Mouse (Mus musculus): ENCODE data around the gene Proser1.

Proser1 gene

DNA sequence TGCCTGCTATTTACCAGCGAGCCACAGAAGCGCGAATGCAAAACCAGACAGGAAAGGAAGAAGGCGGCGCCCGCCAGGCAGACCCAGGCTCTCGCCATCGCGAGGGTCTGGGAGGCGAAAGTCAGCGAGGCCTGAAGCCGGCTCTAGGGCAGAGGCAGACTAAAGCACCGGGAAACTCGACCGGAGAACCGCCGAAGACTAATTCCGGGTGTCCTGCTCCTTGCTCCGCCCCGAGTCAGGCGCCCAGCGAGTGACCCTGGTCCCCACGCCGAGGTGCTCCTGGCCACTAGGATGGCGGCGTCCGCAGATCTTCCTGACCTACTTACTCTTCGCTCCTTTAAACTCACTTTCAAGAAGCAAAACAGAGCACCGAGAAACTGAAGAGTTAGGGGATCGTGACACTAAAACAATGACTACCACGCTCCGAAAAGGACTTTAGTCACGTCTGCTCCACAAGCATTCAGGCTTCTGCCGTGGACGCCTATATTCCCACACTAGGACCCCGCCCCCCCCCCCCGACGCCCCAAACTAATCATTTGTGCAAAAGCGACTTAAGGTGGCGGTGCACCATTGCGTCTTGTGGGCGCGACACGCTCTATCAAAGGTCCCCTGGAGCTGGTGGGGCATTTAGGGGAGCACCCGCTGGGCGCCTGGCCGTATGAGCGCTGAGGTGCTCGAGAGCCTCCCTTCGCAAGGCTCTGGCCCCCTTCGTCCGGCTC is at the start of gene Proser1, which contains the start of gene Nhlrc3:
Gene Proser1, plus strand, starts transcription at position 621 of the 719 bp plus-strand sequence.
Gene Nhlrc3, minus strand, starts transcription at position 287 of the 719 bp plus-strand sequence.
- Histone ChIP-seq H3K27me3 (ENCODE audit: insufficient read depth, low read length) (no peaks in the 10 kb centered on the region), H3K4me3 (replicated peaks; ENCODE audit: low read length) (peak within 1 kb of the TSS; percentile 96), H3K4me1 (replicated peaks; ENCODE audit: low read depth, low read length) (peaks cover 70% of the 10 kb centered on the region), H3K36me3 (ENCODE audit: insufficient read depth, low read length) (peaks cover 47% of the 10 kb centered on the region), H3K9me3 (ENCODE audit: low read length) (no peaks in the 10 kb centered on the region)
- TF ChIP-seq POU5F1 (IDR thresholded peaks at IDR 0.05; ENCODE audit: borderline replicate concordance, low read length) (0 out of 2 replicates have a peak, but pooled peaks have one; percentile 6), NANOG (IDR thresholded peaks at IDR 0.05; ENCODE audit: borderline replicate concordance, low read length) (no peak)

DNA sequence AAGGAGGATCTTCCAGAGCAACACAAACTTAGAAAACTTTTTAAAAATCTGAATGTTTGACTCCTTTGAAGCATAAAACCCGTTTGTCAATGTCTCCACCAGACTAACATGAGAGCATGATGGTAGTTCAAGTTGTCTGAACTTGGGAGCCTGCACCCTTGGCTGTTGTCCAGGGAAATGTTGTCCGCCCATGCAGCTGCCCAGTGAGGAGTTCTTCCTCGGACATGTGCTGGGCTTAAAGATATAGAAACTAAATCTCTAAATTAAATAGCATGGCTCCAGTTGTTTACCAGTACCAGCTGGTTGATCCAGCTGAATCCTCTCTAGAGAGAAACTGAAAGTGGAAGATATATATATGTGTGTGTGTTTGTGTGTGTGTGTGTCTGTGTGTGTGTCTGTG is 49.5 kb upstream of the Proser1 start:
- no peaks in the 10 kb centered on the region for H3K4me1 ChIP-seq (replicated peaks; ENCODE audit: low read depth, low read length)
- H3K27me3 ChIP-seq (ENCODE audit: insufficient read depth, low read length): no peaks in the 10 kb centered on the region
- no peaks in the 10 kb centered on the region for H3K9me3 ChIP-seq (ENCODE audit: low read length)
- H3K36me3 ChIP-seq (ENCODE audit: insufficient read depth, low read length): no peaks in the 10 kb centered on the region
- no peak overlapping the region for H3K4me3 ChIP-seq (replicated peaks; ENCODE audit: low read length)
- no peak for TF ChIP-seq NANOG (IDR thresholded peaks at IDR 0.05; ENCODE audit: borderline replicate concordance, low read length)
- TF ChIP-seq POU5F1 (IDR thresholded peaks at IDR 0.05; ENCODE audit: borderline replicate concordance, low read length): no peak
- TF ChIP-seq CTCF (conservative IDR thresholded peaks at IDR 0.05; ENCODE audit: low read length): no peak

GRCm38 (mm10) chr3:53416036-53416506 is 47.4 kb upstream of the Proser1 start:
- TF ChIP-seq NANOG (IDR thresholded peaks at IDR 0.05; ENCODE audit: borderline replicate concordance, low read length) (no peak), CTCF (conservative IDR thresholded peaks at IDR 0.05; ENCODE audit: low read length) (no peak)
- Histone ChIP-seq H3K4me3 (replicated peaks; ENCODE audit: low read length) (no peak overlapping the region), H3K4me1 (replicated peaks; ENCODE audit: low read depth, low read length) (peaks cover under 1% of the 10 kb centered on the region), H3K9me3 (ENCODE audit: low read length) (no peaks in the 10 kb centered on the region; the same call in 1 of the 2 replicates), H3K36me3 (ENCODE audit: insufficient read depth, low read length) (no peaks in the 10 kb centered on the region), H3K27me3 (ENCODE audit: insufficient read depth, low read length) (no peaks in the 10 kb centered on the region)

DNA sequence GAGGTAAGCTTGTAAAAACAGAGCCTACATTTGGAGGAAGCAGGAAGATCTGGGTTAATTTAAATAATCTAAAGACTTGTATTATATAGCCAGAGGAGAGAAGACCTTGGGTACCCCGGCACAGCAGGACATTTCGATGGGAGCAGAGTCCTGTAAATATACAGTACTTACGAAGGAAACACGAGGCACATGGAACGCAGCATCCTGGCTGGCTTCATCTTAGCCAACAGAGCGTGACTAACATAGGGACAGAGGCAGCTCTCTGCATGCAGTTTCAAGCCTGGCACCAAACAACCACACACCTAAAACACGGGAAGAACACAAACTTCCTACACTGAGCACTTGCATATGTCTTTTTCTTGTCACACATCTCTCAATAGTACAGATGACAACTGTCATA is 45.8 kb upstream of the Proser1 start:
- H3K9me3 ChIP-seq (ENCODE audit: low read length): no peaks in the 10 kb centered on the region; the same call in 1 of the 2 replicates
- TF ChIP-seq CTCF (conservative IDR thresholded peaks at IDR 0.05; ENCODE audit: low read length) (no peak), POU5F1 (IDR thresholded peaks at IDR 0.05; ENCODE audit: borderline replicate concordance, low read length) (no peak), NANOG (IDR thresholded peaks at IDR 0.05; ENCODE audit: borderline replicate concordance, low read length) (no peak)
- H3K4me3 ChIP-seq (replicated peaks; ENCODE audit: low read length): no peak overlapping the region
- peaks cover 16% of the 10 kb centered on the region for H3K4me1 ChIP-seq (replicated peaks; ENCODE audit: low read depth, low read length)
- no peaks in the 10 kb centered on the region for H3K27me3 ChIP-seq (ENCODE audit: insufficient read depth, low read length)
- H3K36me3 ChIP-seq (ENCODE audit: insufficient read depth, low read length): no peaks in the 10 kb centered on the region

GRCm38 (mm10) chr3:53421656-53422055 is 41.8 kb upstream of the Proser1 start:
- no peaks in the 10 kb centered on the region; the same call in 1 of the 2 replicates for H3K9me3 ChIP-seq (ENCODE audit: low read length)
- peaks cover 24% of the 10 kb centered on the region for H3K4me1 ChIP-seq (replicated peaks; ENCODE audit: low read depth, low read length)
- no peaks in the 10 kb centered on the region for H3K27me3 ChIP-seq (ENCODE audit: insufficient read depth, low read length)
- peak overlapping the region; percentile 29; the same call in 1 of the 2 replicates for H3K4me3 ChIP-seq (replicated peaks; ENCODE audit: low read length)
- TF ChIP-seq POU5F1 (IDR thresholded peaks at IDR 0.05; ENCODE audit: borderline replicate concordance, low read length) (no peak), NANOG (IDR thresholded peaks at IDR 0.05; ENCODE audit: borderline replicate concordance, low read length) (no peak), CTCF (conservative IDR thresholded peaks at IDR 0.05; ENCODE audit: low read length) (no peak)
- no peaks in the 10 kb centered on the region for H3K36me3 ChIP-seq (ENCODE audit: insufficient read depth, low read length)

DNA sequence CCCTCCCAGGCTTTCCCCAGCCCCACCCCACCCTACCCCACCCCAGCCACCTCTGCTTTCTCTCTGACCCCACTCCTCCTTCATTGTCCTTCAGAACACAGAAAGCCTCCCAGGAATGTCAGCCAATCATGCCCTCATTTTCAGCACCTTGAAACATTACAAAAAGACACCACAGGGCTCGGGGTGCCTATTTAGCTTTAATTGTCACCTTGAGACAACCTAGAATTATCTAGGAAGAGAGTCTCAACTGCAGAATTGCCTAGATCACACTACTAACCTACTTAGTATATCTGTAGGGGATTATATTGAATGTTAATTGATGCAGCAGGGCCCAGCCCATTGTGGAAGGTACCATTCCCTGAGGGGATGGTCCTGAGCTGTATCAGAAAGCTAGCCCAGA is 40.8 kb upstream of the Proser1 start:
- H3K9me3 ChIP-seq (ENCODE audit: low read length): no peaks in the 10 kb centered on the region; the same call in 1 of the 2 replicates
- H3K36me3 ChIP-seq (ENCODE audit: insufficient read depth, low read length): no peaks in the 10 kb centered on the region
- peak overlapping the region; percentile 32; the same call in 1 of the 2 replicates for H3K4me3 ChIP-seq (replicated peaks; ENCODE audit: low read length)
- peaks cover 24% of the 10 kb centered on the region for H3K4me1 ChIP-seq (replicated peaks; ENCODE audit: low read depth, low read length)
- H3K27me3 ChIP-seq (ENCODE audit: insufficient read depth, low read length): no peaks in the 10 kb centered on the region
- TF ChIP-seq NANOG (IDR thresholded peaks at IDR 0.05; ENCODE audit: borderline replicate concordance, low read length): peak; percentile 66; the same call in 1 of the 2 replicates
- TF ChIP-seq POU5F1 (IDR thresholded peaks at IDR 0.05; ENCODE audit: borderline replicate concordance, low read length): no peak
- no peak for TF ChIP-seq CTCF (conservative IDR thresholded peaks at IDR 0.05; ENCODE audit: low read length)

GRCm38 (mm10) chr3:53423576-53423975 is 39.9 kb upstream of the Proser1 start:
- Histone ChIP-seq H3K9me3 (ENCODE audit: low read length) (no peaks in the 10 kb centered on the region; the same call in 1 of the 2 replicates), H3K36me3 (ENCODE audit: insufficient read depth, low read length) (no peaks in the 10 kb centered on the region), H3K4me1 (replicated peaks; ENCODE audit: low read depth, low read length) (peaks cover 24% of the 10 kb centered on the region), H3K4me3 (replicated peaks; ENCODE audit: low read length) (no peak overlapping the region), H3K27me3 (ENCODE audit: insufficient read depth, low read length) (no peaks in the 10 kb centered on the region)
- TF ChIP-seq NANOG (IDR thresholded peaks at IDR 0.05; ENCODE audit: borderline replicate concordance, low read length): no peak

- peaks cover 4% of the 10 kb centered on the region; the same call in 1 of the 2 replicates for H3K27me3 ChIP-seq (ENCODE audit: insufficient read depth, low read length)
- no peaks in the 10 kb centered on the region for H3K4me1 ChIP-seq (replicated peaks; ENCODE audit: low read depth, low read length)
- H3K9me3 ChIP-seq (ENCODE audit: low read length): peaks cover 10% of the 10 kb centered on the region
- H3K4me3 ChIP-seq (replicated peaks; ENCODE audit: low read length): no peak overlapping the region
- no peaks in the 10 kb centered on the region for H3K36me3 ChIP-seq (ENCODE audit: insufficient read depth, low read length)
- TF ChIP-seq POU5F1 (IDR thresholded peaks at IDR 0.05; ENCODE audit: borderline replicate concordance, low read length): no peak
- TF ChIP-seq CTCF (conservative IDR thresholded peaks at IDR 0.05; ENCODE audit: low read length): peak; percentile 48
These were observed 28.9 kb upstream of the Proser1 start for GRCm38 (mm10) chr3:53434610-53435009.

Data from E14TG2a.4 (cell line).